Mouse (Mus musculus): ENCODE results near the gene Atic. TPM values are rescaled to one million over a fixed set of nuclear protein-coding genes. Genes with fewer than 3 reads are reported as not detected.

Gene Atic
- polyA plus RNA-seq, 1 experiment from 2014 or later, result 43.0 TPM

DNA sequence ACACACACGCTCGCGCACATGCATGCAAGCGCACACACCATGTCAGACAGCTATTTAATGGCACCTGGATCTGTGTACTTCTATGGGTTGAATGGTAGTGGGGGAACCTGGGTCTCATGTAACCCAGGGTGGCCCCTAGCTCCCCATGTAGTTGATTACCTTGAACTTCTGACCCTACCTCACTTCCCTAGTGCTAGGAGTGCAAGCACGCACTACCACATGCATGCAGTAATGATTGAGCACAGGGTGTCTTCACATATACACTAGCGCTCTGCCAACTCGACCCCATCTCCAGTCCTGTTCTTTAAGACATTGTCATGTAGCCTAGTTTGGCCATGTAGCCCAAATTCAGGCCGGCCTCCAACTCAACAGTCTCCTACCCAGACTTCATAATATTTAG is 26.4 kb downstream of the Atic start:
- Histone ChIP-seq H3K4me3 (ENCODE audit: low read depth, low read length) (no peak overlapping the region), H3K9me3 (replicated peaks; ENCODE audit: control insufficient read depth, low read length) (no peaks in the 10 kb centered on the region), H3K27ac (ENCODE audit: low read depth, low read length) (no peak overlapping the region), H3K9ac (ENCODE audit: low read length) (no peak overlapping the region), H3K4me2 (ENCODE audit: low read length) (no peak overlapping the region), H3K36me3 (ENCODE audit: control insufficient read depth, insufficient read depth, low read length) (peaks cover 38% of the 10 kb centered on the region), H3K27me3 (replicated peaks; ENCODE audit: control insufficient read depth, insufficient read depth, low read length) (no peaks in the 10 kb centered on the region), H3K4me1 (ENCODE audit: control insufficient read depth, insufficient read depth, low read length) (no peaks in the 10 kb centered on the region)
- ATAC-seq (no peak), DNase-seq (ENCODE audit: low spot score) (no peak)
- 96% methylated on average over 8 of the region's 8 CpGs for WGBS

GRCm38 (mm10) chr1:71583900-71584299 is 26.9 kb downstream of the Atic start:
- H3K9me3 ChIP-seq (replicated peaks; ENCODE audit: control insufficient read depth, low read length), result no peaks in the 10 kb centered on the region
- ATAC-seq, result no peak

DNA sequence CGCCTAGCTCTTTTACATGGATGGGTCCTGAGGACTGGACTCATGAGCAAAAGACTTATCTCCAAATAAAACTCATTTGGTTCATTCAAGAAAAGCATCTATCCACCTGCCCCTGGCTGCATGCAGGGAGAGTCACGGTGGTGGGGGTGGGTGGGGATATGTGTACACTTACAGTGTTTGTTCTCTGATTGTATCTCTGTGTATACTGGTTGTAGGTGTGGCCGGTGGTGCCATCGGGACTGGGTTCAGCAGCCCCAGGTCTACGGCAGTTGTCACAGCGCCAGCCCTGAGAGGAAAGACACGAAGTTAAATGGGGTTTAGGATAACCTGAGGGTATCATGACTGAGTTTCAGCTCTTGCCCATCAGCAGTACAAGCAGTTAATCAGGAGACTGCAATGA is 29.7 kb downstream of the Atic start:
- H3K4me3 ChIP-seq (ENCODE audit: low read depth, low read length), result no peak overlapping the region
- H3K27me3 ChIP-seq (replicated peaks; ENCODE audit: control insufficient read depth, insufficient read depth, low read length), result no peaks in the 10 kb centered on the region
- no peak overlapping the region for H3K9ac ChIP-seq (ENCODE audit: low read length)
- H3K4me1 ChIP-seq (ENCODE audit: control insufficient read depth, insufficient read depth, low read length), result no peaks in the 10 kb centered on the region
- H3K4me2 ChIP-seq (ENCODE audit: low read length), result no peak overlapping the region
- H3K27ac ChIP-seq (ENCODE audit: low read depth, low read length), result no peak overlapping the region
- peaks cover 43% of the 10 kb centered on the region; the same call in 1 of the 2 replicates for H3K36me3 ChIP-seq (ENCODE audit: control insufficient read depth, insufficient read depth, low read length)
- no peaks in the 10 kb centered on the region for H3K9me3 ChIP-seq (replicated peaks; ENCODE audit: control insufficient read depth, low read length)
- no peak for ATAC-seq
- 92% methylated on average over 7 of the region's 7 CpGs for WGBS
- DNase-seq (ENCODE audit: low spot score), result no peak

More at GRCm38 (mm10) chr1:71583900-71584299, 26.9 kb downstream of the Atic start:
- DNase-seq (ENCODE audit: low spot score), result no peak
- H3K27ac ChIP-seq (ENCODE audit: low read depth, low read length), result no peak overlapping the region
- peaks cover 36% of the 10 kb centered on the region; the same call in 1 of the 2 replicates for H3K36me3 ChIP-seq (ENCODE audit: control insufficient read depth, insufficient read depth, low read length)
- H3K4me3 ChIP-seq (ENCODE audit: low read depth, low read length), result no peak overlapping the region
- no peaks in the 10 kb centered on the region for H3K27me3 ChIP-seq (replicated peaks; ENCODE audit: control insufficient read depth, insufficient read depth, low read length)
- no peak overlapping the region for H3K9ac ChIP-seq (ENCODE audit: low read length)
- H3K4me2 ChIP-seq (ENCODE audit: low read length), result no peak overlapping the region
- H3K4me1 ChIP-seq (ENCODE audit: control insufficient read depth, insufficient read depth, low read length), result no peaks in the 10 kb centered on the region
- 93% methylated on average over 7 of the region's 7 CpGs for WGBS

GRCm38 (mm10) chr1:71590038-71590437 is 33.1 kb downstream of the Atic start:
- DNase-seq (ENCODE audit: low spot score), result no peak
- no peak overlapping the region for H3K9ac ChIP-seq (ENCODE audit: low read length)
- no peaks in the 10 kb centered on the region for H3K27me3 ChIP-seq (replicated peaks; ENCODE audit: control insufficient read depth, insufficient read depth, low read length)
- peaks cover 46% of the 10 kb centered on the region; the same call in 1 of the 2 replicates for H3K36me3 ChIP-seq (ENCODE audit: control insufficient read depth, insufficient read depth, low read length)
- WGBS, result 98% methylated on average over 11 of the region's 11 CpGs
- no peak overlapping the region for H3K27ac ChIP-seq (ENCODE audit: low read depth, low read length)
- no peak overlapping the region for H3K4me2 ChIP-seq (ENCODE audit: low read length)
- no peaks in the 10 kb centered on the region for H3K9me3 ChIP-seq (replicated peaks; ENCODE audit: control insufficient read depth, low read length)
- no peaks in the 10 kb centered on the region for H3K4me1 ChIP-seq (ENCODE audit: control insufficient read depth, insufficient read depth, low read length)
- ATAC-seq, result no peak
- no peak overlapping the region for H3K4me3 ChIP-seq (ENCODE audit: low read depth, low read length)

- H3K4me3 ChIP-seq (ENCODE audit: low read depth, low read length), result no peak overlapping the region
These were observed 36.2 kb downstream of the Atic start for GRCm38 (mm10) chr1:71593184-71593583.

DNA sequence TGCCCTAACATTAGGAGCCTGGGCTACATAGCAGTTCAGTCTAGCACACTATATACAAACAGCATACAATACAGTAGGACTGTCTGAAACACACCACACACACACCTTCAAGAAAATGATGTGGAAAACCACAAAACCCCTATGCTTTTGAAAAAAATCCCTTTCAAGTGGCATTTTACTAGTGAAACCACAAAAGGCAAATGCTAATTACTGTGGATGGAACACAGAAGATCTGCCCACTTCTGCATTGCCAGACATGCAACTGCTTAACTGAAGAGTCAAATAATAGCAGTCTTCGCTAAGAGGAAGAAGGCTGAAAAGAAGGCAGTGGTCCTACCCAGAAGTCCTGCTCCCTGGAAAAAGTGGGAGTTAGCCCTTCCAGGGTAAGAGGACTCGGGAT is 37.3 kb downstream of the Atic start:
- H3K9ac ChIP-seq (ENCODE audit: low read length), result no peak overlapping the region
- DNase-seq (ENCODE audit: low spot score), result no peak
- 82% methylated on average over 2 of the region's 2 CpGs for WGBS
- H3K36me3 ChIP-seq (ENCODE audit: control insufficient read depth, insufficient read depth, low read length), result peaks cover 33% of the 10 kb centered on the region
- no peak overlapping the region for H3K4me3 ChIP-seq (ENCODE audit: low read depth, low read length)
- no peaks in the 10 kb centered on the region for H3K4me1 ChIP-seq (ENCODE audit: control insufficient read depth, insufficient read depth, low read length)
- H3K27ac ChIP-seq (ENCODE audit: low read depth, low read length), result no peak overlapping the region
- H3K4me2 ChIP-seq (ENCODE audit: low read length), result no peak overlapping the region
- no peaks in the 10 kb centered on the region for H3K27me3 ChIP-seq (replicated peaks; ENCODE audit: control insufficient read depth, insufficient read depth, low read length)
- no peaks in the 10 kb centered on the region for H3K9me3 ChIP-seq (replicated peaks; ENCODE audit: control insufficient read depth, low read length)
- ATAC-seq, result no peak

More at GRCm38 (mm10) chr1:71593184-71593583, 36.2 kb downstream of the Atic start:
- no peaks in the 10 kb centered on the region for H3K4me1 ChIP-seq (ENCODE audit: control insufficient read depth, insufficient read depth, low read length)
- DNase-seq (ENCODE audit: low spot score), result no peak
- H3K36me3 ChIP-seq (ENCODE audit: control insufficient read depth, insufficient read depth, low read length), result peaks cover 35% of the 10 kb centered on the region
- no peaks in the 10 kb centered on the region for H3K27me3 ChIP-seq (replicated peaks; ENCODE audit: control insufficient read depth, insufficient read depth, low read length)
- no peak overlapping the region for H3K4me2 ChIP-seq (ENCODE audit: low read length)
- H3K9me3 ChIP-seq (replicated peaks; ENCODE audit: control insufficient read depth, low read length), result no peaks in the 10 kb centered on the region
- no peak for ATAC-seq
- H3K9ac ChIP-seq (ENCODE audit: low read length), result no peak overlapping the region
- 94% methylated on average over 9 of the region's 9 CpGs for WGBS
- H3K27ac ChIP-seq (ENCODE audit: low read depth, low read length), result no peak overlapping the region

DNA sequence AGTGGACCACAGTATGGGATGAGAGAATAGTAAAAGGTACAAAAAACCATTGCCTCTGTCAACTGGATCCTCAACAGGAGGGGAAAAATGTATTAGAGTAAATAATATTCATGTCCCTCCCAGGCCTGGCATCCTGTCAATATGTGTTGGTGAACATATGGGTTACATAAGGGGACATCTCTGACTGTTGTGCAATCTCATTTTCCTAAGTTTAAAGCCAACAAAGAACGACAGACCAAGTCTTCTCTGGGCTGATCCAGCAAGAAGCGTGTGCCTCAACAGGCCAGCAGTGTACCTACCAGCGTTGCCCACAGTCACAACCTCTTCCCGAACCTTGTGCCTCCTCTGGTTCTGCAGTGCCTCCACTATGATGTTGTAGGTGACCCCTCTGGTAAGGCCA is 38.4 kb downstream of the Atic start:
- Histone ChIP-seq H3K4me1 (ENCODE audit: control insufficient read depth, insufficient read depth, low read length) (no peaks in the 10 kb centered on the region), H3K27ac (ENCODE audit: low read depth, low read length) (no peak overlapping the region), H3K4me2 (ENCODE audit: low read length) (no peak overlapping the region), H3K9ac (ENCODE audit: low read length) (no peak overlapping the region), H3K9me3 (replicated peaks; ENCODE audit: control insufficient read depth, low read length) (no peaks in the 10 kb centered on the region), H3K36me3 (ENCODE audit: control insufficient read depth, insufficient read depth, low read length) (peaks cover 29% of the 10 kb centered on the region), H3K27me3 (replicated peaks; ENCODE audit: control insufficient read depth, insufficient read depth, low read length) (no peaks in the 10 kb centered on the region), H3K4me3 (ENCODE audit: low read depth, low read length) (no peak overlapping the region)
- ATAC-seq, result no peak
- WGBS, result 89% methylated on average over 4 of the region's 4 CpGs
- DNase-seq (ENCODE audit: low spot score), result no peak

DNA sequence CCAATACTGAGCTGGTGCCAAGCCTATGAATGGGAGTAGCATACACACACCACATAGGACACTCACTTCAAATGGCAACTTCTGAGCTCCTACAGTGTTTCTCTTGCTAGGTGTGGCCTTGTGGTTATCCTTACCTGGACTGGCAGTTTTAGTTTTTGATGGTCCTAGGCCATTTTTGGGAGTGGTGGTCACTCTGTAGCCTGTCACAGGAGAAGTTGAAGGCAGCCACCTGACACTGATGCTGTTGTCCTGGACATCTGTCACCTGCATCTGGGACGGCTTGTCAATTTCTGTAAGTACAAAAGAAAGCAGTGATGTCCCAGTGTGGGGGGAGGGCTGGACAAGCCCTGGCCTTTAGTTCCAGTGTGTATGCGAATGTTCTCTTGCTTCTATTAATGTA is 48.8 kb downstream of the Atic start:
- no peak for ATAC-seq
- H3K36me3 ChIP-seq (ENCODE audit: control insufficient read depth, insufficient read depth, low read length), result peaks cover 44% of the 10 kb centered on the region

GRCm38 (mm10) chr1:71606600-71607325 is 49.8 kb downstream of the Atic start:
- no peak for ATAC-seq
- H3K4me1 ChIP-seq (ENCODE audit: control insufficient read depth, insufficient read depth, low read length), result no peaks in the 10 kb centered on the region
- no peak overlapping the region for H3K4me3 ChIP-seq (ENCODE audit: low read depth, low read length)
- peaks cover 43% of the 10 kb centered on the region for H3K36me3 ChIP-seq (ENCODE audit: control insufficient read depth, insufficient read depth, low read length)
- no peak overlapping the region for H3K9ac ChIP-seq (ENCODE audit: low read length)
- H3K9me3 ChIP-seq (replicated peaks; ENCODE audit: control insufficient read depth, low read length), result no peaks in the 10 kb centered on the region
- no peak overlapping the region for H3K4me2 ChIP-seq (ENCODE audit: low read length)
- no peak overlapping the region for H3K27ac ChIP-seq (ENCODE audit: low read depth, low read length)
- no peaks in the 10 kb centered on the region for H3K27me3 ChIP-seq (replicated peaks; ENCODE audit: control insufficient read depth, insufficient read depth, low read length)
- 94% methylated on average over 8 of the region's 8 CpGs for WGBS
- no peak for DNase-seq (ENCODE audit: low spot score)

More for the DNA sequence above, 48.8 kb downstream of the Atic start:
- Histone ChIP-seq H3K27me3 (replicated peaks; ENCODE audit: control insufficient read depth, insufficient read depth, low read length) (no peaks in the 10 kb centered on the region), H3K4me3 (ENCODE audit: low read depth, low read length) (no peak overlapping the region), H3K27ac (ENCODE audit: low read depth, low read length) (no peak overlapping the region), H3K4me2 (ENCODE audit: low read length) (no peak overlapping the region), H3K9ac (ENCODE audit: low read length) (no peak overlapping the region), H3K9me3 (replicated peaks; ENCODE audit: control insufficient read depth, low read length) (no peaks in the 10 kb centered on the region), H3K4me1 (ENCODE audit: control insufficient read depth, insufficient read depth, low read length) (no peaks in the 10 kb centered on the region)
- no peak for DNase-seq (ENCODE audit: low spot score)
- 84% methylated on average over 2 of the region's 2 CpGs for WGBS

All from forebrain, embryonic 14.5 days (tissue).